Mouse (Mus musculus) hindbrain, embryonic 14.5 days (tissue): Measurements from ENCODE around the gene Cmtm6. TPM values are rescaled to one million over a fixed set of nuclear protein-coding genes. Genes with fewer than 3 reads are reported as not detected.
A peak's percentile ranks its signal among the peaks of the same experiment; 100 is the strongest.

Experiments
- ATAC-seq: fragments of 200-750 bp; cut with Nextera tagmentation; 2 replicates; pipeline ENCODE4 v1.8.0; 2017; ENCODE audit warnings: moderate number of reproducible peaks, mild to moderate bottlenecking, moderate TSS enrichment, moderate library complexity; ENCODE audit not compliant: low FRiP score
- DNase-seq: peaks from one replicate; pipeline ENCODE4 v3.0.0-alpha.2; 2015; ENCODE audit warnings: low spot score
- H3K27ac ChIP-seq: fragments of 300-500 bp; sonication (generic); 2 replicates; pipeline ENCODE4 v1.5.1; 2014; ENCODE audit warnings: mild to moderate bottlenecking, moderate library complexity
- H3K27me3 ChIP-seq: fragments of 300-500 bp; sonication (generic); 2 replicates; pipeline ENCODE4 v1.6.1; 2014; ENCODE audit warnings: mild to moderate bottlenecking, low read length, mixed read lengths; ENCODE audit not compliant: control insufficient read depth, insufficient read depth
- H3K36me3 ChIP-seq: fragments of 300-500 bp; sonication (generic); replicated peaks from 2 replicates; pipeline ENCODE4 v1.6.1; 2014; ENCODE audit not compliant: control insufficient read depth, insufficient read depth
- H3K4me1 ChIP-seq: fragments of 300-500 bp; sonication (generic); replicated peaks from 2 replicates; pipeline ENCODE4 v1.6.1; 2014; ENCODE audit warnings: antibody characterized with exemption, low read length, mixed read lengths; ENCODE audit not compliant: control insufficient read depth, insufficient read depth
- H3K4me2 ChIP-seq: fragments of 300-500 bp; sonication (generic); replicated peaks from 2 replicates; pipeline ENCODE4 v1.6.1; 2014; ENCODE audit warnings: mild to moderate bottlenecking, moderate library complexity
- H3K4me3 ChIP-seq: fragments of 300-500 bp; sonication (generic); replicated peaks from 2 replicates; pipeline ENCODE4 v1.5.1; 2014; ENCODE audit warnings: mild to moderate bottlenecking, low read length
- H3K9ac ChIP-seq: fragments of 300-500 bp; sonication (generic); 2 replicates; pipeline ENCODE4 v1.6.1; 2014
- H3K9me3 ChIP-seq: fragments of 300-500 bp; sonication (generic); 2 replicates; pipeline ENCODE4 v1.6.1; 2016; ENCODE audit warnings: low read length; ENCODE audit not compliant: control insufficient read depth
- WGBS: fragments of 180-500 bp; shearing (Covaris S2); extraction: QIAGEN DNeasy Blood & Tissue Kit; methylation state at CpG from one replicate; pipeline ENCODE4 v1.1.7; 2014; 5-methylcytosine and 5-hydroxymethylcytosine counted together
- polyA plus RNA-seq: library from polyadenylated mRNA; unstranded; fragments of >200 nt; fragmentation: Nextera tagmentation; extraction: Ambion mirVana; gene quantifications from 2 replicates; pipeline ENCODE4 v1.2.1, GENCODE M21; 2014

The Cmtm6 gene
- polyA plus RNA-seq, 1 experiment from 2014 or later, result 21.2 TPM

- 88% methylated on average over 4 of the region's 4 CpGs for WGBS
These were observed 14.2 kb downstream of the Cmtm6 start for GRCm38 (mm10) chr9:114745163-114745562.

GRCm38 (mm10) chr9:114745654-114746053 is 14.7 kb downstream of the Cmtm6 start:
- ATAC-seq (no peak), DNase-seq (no peak)
- Histone ChIP-seq H3K4me1 (no peaks in the 10 kb centered on the region), H3K9me3 (no peaks in the 10 kb centered on the region), H3K36me3 (peaks cover 30% of the 10 kb centered on the region), H3K4me2 (no peak overlapping the region), H3K27me3 (no peaks in the 10 kb centered on the region), H3K4me3 (no peak overlapping the region), H3K9ac (no peak overlapping the region), H3K27ac (no peak overlapping the region)
- 79% methylated on average over 4 of the region's 4 CpGs for WGBS

More at GRCm38 (mm10) chr9:114745163-114745562, 14.2 kb downstream of the Cmtm6 start:
- H3K9ac ChIP-seq, result no peak overlapping the region
- no peak overlapping the region for H3K4me3 ChIP-seq
- H3K27ac ChIP-seq, result no peak overlapping the region
- no peaks in the 10 kb centered on the region for H3K4me1 ChIP-seq
- no peaks in the 10 kb centered on the region for H3K9me3 ChIP-seq
- H3K27me3 ChIP-seq, result no peaks in the 10 kb centered on the region
- no peak overlapping the region for H3K4me2 ChIP-seq
- no peak for DNase-seq
- peaks cover 27% of the 10 kb centered on the region for H3K36me3 ChIP-seq
- ATAC-seq, result no peak

DNA sequence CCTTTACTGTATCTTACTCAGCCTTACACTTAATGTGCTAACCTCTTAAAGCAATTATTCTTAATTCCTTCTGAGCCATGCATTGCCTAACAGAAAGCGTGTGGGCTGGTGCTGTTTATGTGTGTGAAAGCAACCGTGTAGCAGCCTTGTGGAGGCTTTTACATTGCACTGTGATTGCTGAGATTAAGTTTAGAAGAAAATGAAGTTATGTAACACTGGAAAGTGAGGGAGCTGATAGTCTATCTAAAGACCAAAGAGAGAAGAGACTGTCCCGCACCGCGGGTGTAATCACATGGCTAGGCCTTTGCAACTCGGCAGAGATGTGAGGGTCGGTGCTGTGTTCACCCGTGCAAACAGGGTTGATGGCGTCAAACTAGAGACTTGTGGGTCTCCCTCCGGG is 16.1 kb downstream of the Cmtm6 start:
- WGBS, result 83% methylated on average over 10 of the region's 10 CpGs

DNA sequence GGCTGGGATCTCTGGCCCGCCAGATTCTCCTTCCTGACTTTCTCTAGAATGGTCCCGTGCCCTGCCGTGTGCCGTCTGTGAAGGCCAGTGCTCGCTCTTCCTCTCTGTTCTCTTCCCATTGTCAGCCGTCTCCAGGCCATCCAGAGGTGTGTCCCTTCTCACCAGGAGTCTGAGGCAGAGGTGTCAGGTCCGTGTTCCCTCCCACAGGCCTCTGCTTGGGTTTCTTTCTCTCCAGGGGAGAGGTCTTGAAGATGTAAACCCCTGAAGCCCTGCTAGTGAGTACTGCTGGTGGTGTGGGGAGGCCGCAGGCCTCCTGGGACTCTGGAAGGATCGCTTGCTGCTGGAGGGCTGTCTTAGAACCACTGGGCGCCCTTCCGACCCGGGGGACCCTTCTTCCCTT is 16.6 kb downstream of the Cmtm6 start:
- peaks cover 32% of the 10 kb centered on the region for H3K36me3 ChIP-seq
- H3K4me2 ChIP-seq, result no peak overlapping the region
- H3K9me3 ChIP-seq, result no peaks in the 10 kb centered on the region
- WGBS, result 90% methylated on average over 12 of the region's 12 CpGs
- no peaks in the 10 kb centered on the region for H3K27me3 ChIP-seq
- no peak overlapping the region for H3K9ac ChIP-seq
- H3K27ac ChIP-seq, result 0 out of 2 replicates have a peak overlapping the region, but pooled peaks have one; percentile 26
- no peak overlapping the region for H3K4me3 ChIP-seq
- H3K4me1 ChIP-seq, result no peaks in the 10 kb centered on the region
- no peak for DNase-seq
- ATAC-seq, result no peak

More for the DNA sequence above, 16.1 kb downstream of the Cmtm6 start:
- Histone ChIP-seq H3K4me1 (no peaks in the 10 kb centered on the region), H3K4me2 (no peak overlapping the region), H3K9me3 (no peaks in the 10 kb centered on the region), H3K9ac (no peak overlapping the region), H3K27ac (no peak overlapping the region), H3K27me3 (no peaks in the 10 kb centered on the region), H3K4me3 (no peak overlapping the region), H3K36me3 (peaks cover 32% of the 10 kb centered on the region)
- ATAC-seq, result no peak
- DNase-seq, result no peak

DNA sequence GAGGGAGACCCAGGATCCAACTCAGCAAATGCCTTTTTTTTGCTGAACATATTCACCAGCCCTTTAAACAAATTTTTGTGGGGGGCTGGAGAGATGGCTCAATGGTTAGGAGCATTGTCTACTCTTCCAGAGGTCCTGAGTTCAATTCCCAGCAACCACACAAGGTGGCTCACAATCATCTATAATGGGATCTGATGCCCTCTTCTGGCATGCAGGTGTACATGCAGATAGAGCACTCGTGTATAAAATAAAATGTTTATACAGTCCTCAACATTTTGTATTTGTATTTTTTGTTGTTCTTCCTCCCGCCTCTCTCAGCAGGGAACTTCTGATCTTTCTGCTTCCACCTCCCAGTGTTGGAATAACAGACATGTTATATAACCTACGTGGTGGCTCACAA is 20.7 kb downstream of the Cmtm6 start:
- H3K4me1 ChIP-seq, result peaks cover 7% of the 10 kb centered on the region
- no peak overlapping the region for H3K4me3 ChIP-seq
- no peak overlapping the region for H3K4me2 ChIP-seq
- no peaks in the 10 kb centered on the region for H3K27me3 ChIP-seq
- H3K27ac ChIP-seq, result no peak overlapping the region
- peaks cover 24% of the 10 kb centered on the region for H3K36me3 ChIP-seq
- DNase-seq (no peak), ATAC-seq (no peak)
- H3K9ac ChIP-seq, result no peak overlapping the region
- WGBS, result 87% methylated on average over 3 of the region's 3 CpGs
- H3K9me3 ChIP-seq, result no peaks in the 10 kb centered on the region

GRCm38 (mm10) chr9:114752311-114752710 is 21.4 kb downstream of the Cmtm6 start:
- H3K27ac ChIP-seq, result peak overlapping the region; percentile 48
- peaks cover 16% of the 10 kb centered on the region for H3K36me3 ChIP-seq
- no peak; the same call in 1 of the 2 replicates for ATAC-seq
- H3K4me3 ChIP-seq, result no peak overlapping the region
- H3K4me1 ChIP-seq, result peaks cover 7% of the 10 kb centered on the region
- peak overlapping the region; percentile 59 for H3K4me2 ChIP-seq
- peak overlapping the region; percentile 44; the same call in 1 of the 2 replicates for H3K9ac ChIP-seq
- no peaks in the 10 kb centered on the region for H3K27me3 ChIP-seq
- no peaks in the 10 kb centered on the region for H3K9me3 ChIP-seq
- DNase-seq, result no peak
- 76% methylated on average over 9 of the region's 9 CpGs for WGBS

DNA sequence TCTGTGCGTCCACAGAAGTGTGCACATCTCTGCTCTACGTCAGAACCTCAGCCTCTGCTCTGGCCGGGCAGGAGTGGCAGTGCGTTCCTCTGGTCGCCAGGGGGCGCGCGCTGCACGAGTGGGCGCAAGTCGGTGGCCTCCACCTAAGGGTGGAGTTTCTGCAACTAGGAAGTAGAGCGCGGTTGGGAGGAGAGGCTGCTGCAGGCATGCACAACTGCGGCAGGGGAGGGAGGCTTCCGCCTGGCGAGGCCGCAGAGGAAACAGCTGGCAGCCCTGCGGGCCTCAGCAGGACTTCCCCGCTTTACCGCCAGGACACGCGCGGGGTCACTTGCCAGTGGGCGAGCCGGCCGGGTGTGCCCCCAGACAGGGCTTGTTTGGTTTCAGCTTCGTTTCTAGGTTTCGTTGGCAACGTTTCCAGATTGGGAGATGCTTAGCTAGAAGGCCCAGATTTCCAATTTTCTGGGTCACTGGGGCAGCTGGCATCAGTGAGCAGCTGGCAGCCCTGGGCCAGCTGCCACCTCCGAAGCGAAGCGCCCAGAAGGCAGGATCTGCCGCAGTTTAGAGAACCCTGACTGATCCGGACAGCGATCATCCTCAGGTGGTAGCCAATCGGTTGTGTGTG is 22.1 kb downstream of the Cmtm6 start:
- ATAC-seq (peak; percentile 83), DNase-seq (peak; percentile 82)
- peaks cover 10% of the 10 kb centered on the region; the same call in 1 of the 2 replicates for H3K36me3 ChIP-seq
- H3K27me3 ChIP-seq, result no peaks in the 10 kb centered on the region
- peak overlapping the region; percentile 48 for H3K27ac ChIP-seq
- H3K9ac ChIP-seq, result peak overlapping the region; percentile 44
- H3K4me3 ChIP-seq, result peak overlapping the region; percentile 36
- peak overlapping the region; percentile 59 for H3K4me2 ChIP-seq
- 2% methylated on average over 36 of the region's 36 CpGs for WGBS
- H3K9me3 ChIP-seq, result no peaks in the 10 kb centered on the region
- H3K4me1 ChIP-seq, result peaks cover 7% of the 10 kb centered on the region

- no peak overlapping the region for H3K4me2 ChIP-seq
- no peak overlapping the region for H3K4me3 ChIP-seq
- H3K27ac ChIP-seq, result no peak overlapping the region
- no peaks in the 10 kb centered on the region for H3K27me3 ChIP-seq
- DNase-seq, result no peak
- no peaks in the 10 kb centered on the region for H3K36me3 ChIP-seq
- 82% methylated on average over 7 of the region's 7 CpGs for WGBS
- peaks cover 2% of the 10 kb centered on the region; the same call in 1 of the 2 replicates for H3K4me1 ChIP-seq
- no peaks in the 10 kb centered on the region for H3K9me3 ChIP-seq
- no peak overlapping the region for H3K9ac ChIP-seq
- ATAC-seq, result no peak
These were observed 27.4 kb downstream of the Cmtm6 start for GRCm38 (mm10) chr9:114758272-114758671.

GRCm38 (mm10) chr9:114758801-114759200 is 27.9 kb downstream of the Cmtm6 start:
- Histone ChIP-seq H3K4me3 (no peak overlapping the region), H3K4me1 (no peaks in the 10 kb centered on the region), H3K9ac (no peak overlapping the region), H3K36me3 (no peaks in the 10 kb centered on the region), H3K27ac (no peak overlapping the region), H3K9me3 (no peaks in the 10 kb centered on the region), H3K4me2 (no peak overlapping the region), H3K27me3 (no peaks in the 10 kb centered on the region)
- no peak for DNase-seq
- no peak for ATAC-seq
- 88% methylated on average over 5 of the region's 5 CpGs for WGBS
